Mouse (Mus musculus) urinary bladder, postnatal 4 days (tissue): Measurements from ENCODE around the gene Atxn2l.

Experiments used
- DNase-seq, 2 experiments: peaks; one replicate each; pipeline ENCODE4 v3.0.0; 2021 to 2022; ENCODE audit warnings: low spot score in 2 of 2

Gene Atxn2l

DNA sequence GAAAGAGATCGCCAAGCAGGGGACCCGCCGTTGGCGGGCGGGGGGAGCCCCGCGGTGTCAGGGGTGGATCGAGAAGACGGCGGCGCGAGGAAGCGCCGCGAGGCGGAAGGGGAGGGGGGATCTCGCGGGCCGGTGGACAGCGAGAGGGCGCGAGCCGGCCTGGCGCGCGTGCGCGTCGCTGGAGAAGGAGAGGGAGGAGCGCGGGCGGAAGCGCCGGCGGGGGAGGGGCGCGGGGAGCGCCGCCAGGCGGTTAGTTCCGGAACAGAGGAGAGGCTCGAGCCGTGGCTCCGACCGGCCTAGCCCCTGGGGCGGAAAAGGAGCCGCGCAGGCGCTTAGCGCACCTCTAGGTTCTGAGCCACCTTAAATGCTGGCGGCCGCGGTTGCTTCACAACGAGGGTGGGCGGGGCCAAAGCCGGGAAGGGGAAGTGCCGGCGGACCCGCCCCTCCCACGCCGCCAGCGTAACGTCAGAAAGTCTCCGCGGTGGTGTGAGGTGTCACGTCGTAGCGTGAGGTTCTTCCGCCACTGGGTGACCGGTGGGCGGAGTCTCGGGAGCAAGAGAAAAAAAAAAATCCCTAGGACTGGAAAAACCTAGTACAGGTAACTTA, at the start of gene Atxn2l:
TSS of gene Atxn2l (minus strand) at position 165 of the 606 bp plus-strand sequence.
- DNase-seq, result peak; percentile 99

DNA sequence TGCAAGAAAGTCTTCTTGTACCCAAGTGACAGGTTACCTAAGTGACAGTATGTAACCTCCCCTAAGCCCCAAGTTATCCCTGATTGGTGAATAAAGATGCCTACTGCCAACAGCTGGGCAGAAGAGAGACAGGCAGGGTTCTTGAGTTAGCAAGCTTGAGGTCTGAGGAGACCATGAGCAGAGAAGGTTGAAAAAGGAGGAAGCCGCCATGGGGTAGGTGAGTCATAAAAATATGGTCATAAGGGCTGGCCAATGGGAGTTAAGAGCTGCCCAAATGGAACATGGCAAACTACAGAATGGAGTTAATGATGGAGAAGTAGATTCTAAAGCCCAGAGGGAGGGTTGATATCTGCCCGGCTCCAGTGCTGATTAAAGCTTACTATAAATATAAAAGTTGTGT, 42.4 kb upstream of the Atxn2l start:
- DNase-seq, result no peak

DNA sequence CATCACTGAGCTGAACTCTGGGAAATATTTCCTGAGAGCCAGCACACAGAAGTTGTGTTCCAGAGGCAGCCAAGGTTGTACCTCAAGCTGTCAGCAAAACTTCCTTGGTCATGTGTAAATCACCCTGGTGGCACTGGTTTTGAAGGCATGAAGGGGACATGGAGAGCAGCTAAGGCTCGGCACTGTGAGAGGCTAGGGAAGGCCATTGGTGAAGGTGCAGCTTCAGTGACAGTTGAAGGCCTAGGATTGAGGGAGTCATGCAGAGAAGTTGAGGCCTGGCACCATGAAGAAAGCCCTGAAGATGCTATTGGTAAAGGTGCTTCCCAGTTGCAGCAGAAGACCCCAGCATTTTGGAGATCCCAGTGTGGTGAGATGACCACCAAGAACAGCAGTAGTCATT, 38.4 kb upstream of the Atxn2l start:
- no peak for DNase-seq

DNA sequence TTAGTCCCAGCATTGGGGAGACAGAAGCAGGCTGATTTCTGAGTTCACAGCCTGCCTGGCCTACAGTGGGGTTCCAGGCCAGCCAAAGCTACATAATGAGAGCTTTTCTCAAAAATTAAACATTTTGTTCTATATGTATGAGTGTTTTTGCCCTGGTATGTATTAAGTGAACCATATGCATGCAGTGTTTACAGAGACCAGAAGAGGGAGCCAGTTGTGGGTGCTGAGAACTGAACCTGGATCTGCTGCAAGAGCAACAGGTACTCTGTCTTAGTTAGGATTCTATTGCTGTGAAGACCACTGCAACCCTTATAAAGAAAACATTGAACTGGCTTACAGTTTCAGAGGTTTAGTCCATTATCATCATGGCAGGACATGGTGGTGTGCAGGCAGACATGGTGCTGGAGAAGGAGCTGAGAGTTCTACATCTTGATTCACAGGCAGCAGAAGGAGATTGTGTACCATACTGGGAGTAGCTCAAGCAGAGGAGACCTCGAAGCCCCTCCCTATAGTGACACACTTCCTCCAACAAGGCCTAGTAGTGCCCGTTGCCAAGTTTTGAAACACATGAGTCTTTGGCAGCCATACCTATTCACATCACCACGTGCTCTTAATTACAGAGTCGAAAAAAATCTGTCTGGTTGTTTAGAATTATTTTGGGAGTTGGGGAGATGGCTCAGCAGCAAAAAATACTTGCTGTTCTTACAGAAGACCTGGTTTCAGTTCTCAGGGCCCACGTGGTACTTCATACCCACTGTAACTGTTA, 34.8 kb upstream of the Atxn2l start:
- no peak for DNase-seq

DNA sequence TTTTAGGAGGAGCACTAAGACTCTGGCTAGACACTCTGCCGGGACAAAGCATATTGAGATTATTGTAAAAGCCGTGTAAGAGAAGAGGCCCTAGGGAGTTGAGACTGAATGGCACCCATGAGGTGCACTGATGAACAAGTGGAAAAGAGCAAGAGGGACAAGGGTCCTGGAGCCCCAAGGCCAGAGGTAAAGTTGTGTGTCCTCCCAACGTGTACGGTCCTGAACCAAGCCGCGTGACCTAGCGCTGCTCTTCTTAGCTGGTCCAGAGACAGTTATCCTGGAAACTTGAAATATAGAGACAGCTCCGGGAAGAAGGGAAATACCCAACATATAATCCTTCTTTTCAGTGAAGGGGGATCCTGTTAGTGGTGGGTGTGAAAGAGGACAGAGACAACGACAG, 33.2 kb upstream of the Atxn2l start:
- DNase-seq, result no peak

DNA sequence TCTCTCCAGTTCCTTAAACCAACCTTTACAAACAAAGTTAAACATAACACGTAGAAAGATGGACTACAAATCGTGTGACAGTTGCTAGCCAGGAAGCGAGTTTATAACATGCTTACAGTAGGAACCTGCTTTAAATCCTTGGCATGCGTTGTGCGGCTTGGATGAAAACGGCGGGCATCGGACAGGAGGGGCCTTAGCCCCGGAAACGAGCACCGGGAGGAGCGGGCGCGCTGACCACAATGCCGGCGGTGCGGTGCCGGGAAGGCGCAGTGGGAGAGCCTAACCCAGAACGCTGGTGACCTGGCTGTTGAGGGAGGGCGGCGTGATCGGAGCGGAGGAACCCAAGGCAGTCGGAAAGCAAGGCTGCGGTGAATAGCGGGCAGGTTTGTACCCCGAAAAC, 32.5 kb upstream of the Atxn2l start:
- no peak for DNase-seq

DNA sequence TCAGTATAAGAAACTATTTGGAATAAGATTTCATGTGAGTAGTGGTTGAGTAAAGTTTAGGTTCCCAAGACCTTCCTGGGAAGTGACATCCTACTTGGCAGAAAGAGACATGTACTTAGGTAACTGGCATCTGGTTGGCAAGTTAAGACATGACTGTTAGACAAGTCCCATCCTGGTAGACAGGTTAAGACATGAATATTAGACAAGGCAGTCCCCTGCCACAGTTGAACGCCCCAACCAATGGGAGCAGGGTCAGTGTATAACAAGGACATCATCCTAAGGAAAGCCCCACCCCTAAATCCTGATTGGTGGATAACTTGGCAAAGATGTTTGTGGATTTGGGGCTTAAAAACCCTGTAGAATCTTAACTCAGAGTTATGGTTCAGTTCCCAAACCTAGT, 30.2 kb upstream of the Atxn2l start:
- no peak for DNase-seq

DNA sequence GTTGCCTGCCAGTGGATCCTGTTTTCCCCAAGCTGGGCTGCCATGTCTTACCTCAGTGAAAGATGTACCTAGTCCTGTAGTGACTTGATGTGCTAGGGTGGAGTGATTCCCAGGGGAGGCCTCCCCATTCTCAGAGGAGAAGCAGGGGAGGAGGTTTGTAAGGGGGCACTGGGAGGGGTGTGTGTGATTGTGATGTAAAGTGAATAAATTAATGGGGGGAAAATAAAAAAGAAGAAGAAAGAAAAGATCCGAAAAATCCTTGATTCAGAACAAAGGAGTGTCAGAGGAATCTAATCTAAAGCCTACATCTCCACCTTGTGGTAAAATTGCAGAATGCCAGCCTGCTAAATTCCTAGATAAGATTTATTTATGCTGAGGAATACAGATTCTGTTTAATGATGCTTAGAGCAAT, 24.9 kb upstream of the Atxn2l start:
- no peak for DNase-seq

DNA sequence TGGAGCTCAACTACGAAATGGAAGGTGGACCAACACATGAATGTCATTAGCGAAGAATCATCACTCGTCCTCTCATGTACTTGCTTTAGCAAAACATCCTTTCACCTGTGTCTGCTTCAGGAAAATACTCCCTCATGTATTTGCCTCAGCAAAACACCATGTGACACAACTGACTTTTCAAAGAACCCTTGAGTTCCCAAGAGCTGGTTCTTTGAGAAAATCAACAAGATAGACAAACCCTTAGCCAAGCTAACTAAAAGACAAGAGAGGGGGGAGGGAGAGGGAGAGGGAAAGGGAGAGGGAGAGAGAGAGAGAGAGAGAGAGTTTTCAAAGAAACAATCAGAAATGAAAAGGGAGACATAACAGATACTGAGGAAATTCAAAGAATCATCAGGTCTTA, 20.1 kb upstream of the Atxn2l start:
- no peak for DNase-seq

DNA sequence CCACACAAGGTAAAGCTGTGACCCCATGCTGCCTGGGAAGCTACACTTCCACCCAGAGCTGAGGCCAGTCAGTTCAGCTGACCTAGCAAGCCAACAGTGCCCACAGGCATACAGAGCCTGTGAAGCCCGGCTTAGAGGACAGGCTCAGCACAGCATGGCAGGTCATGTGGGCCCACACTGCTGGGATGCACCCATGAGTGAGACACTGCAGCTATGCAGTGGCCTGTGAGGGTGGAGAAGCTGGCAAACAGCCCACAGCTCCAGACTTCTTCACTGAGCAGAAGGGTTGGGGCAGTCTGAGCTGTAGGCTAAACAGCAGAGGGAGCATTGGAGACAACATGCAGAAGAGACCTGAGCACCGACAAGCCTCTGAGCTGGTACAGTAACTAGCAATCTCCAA, 16.3 kb upstream of the Atxn2l start:
- peak; percentile 36 to 62 for DNase-seq

DNA sequence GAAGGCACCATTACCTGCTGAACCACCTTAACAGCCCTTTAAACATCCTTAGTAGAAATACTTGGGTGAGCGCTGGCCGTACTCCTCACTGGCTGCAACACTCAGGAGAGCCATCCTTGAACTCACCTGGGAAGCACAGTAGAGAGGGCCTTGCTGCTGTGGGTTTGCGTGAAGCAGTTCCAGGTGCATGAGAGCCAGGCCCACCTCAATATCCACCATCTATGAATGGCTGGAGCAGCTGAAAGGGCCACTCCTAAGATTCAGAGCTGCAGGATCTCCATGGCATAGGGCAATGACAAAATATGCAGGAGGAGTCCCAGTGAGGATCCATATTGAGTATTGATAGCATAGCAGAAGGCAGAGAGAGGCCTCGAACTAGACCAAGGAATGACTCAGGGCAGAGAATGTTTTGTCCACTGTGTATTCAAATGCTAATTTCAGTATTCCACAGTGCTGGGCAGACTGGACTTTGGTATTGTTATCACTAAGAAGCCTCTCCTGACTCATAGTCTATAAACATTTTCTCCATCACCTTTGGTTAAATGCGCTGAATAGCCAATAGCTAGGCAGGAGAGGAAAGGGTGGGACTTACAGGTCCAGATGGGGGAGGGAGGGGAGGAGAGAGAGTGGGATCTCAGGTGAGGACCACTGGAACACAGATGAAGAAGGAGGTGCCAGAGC, 15.2 kb upstream of the Atxn2l start:
- peak in 1 of 2 experiments; percentile 42 for DNase-seq

DNA sequence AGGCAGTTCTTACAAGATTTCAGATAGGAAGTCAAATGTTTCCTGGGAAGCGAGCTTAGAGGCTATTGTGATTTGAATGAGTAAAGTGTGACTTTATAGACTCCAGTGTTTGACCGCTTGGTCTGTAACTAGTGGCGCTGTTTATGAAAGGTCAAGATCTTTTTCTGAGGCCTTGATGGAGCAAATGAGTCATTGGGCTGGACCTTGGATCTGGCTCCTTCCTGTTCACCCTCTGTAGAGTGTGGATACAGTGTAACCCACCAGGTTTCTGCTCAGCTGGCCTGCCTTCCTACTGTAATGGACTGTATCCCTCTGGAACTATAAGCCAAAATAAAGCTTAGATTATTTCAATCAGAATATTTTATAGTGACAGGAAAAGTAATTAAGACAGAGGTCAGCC, 8.1 kb upstream of the Atxn2l start:
- DNase-seq, result peak in 1 of 2 experiments; percentile 40

DNA sequence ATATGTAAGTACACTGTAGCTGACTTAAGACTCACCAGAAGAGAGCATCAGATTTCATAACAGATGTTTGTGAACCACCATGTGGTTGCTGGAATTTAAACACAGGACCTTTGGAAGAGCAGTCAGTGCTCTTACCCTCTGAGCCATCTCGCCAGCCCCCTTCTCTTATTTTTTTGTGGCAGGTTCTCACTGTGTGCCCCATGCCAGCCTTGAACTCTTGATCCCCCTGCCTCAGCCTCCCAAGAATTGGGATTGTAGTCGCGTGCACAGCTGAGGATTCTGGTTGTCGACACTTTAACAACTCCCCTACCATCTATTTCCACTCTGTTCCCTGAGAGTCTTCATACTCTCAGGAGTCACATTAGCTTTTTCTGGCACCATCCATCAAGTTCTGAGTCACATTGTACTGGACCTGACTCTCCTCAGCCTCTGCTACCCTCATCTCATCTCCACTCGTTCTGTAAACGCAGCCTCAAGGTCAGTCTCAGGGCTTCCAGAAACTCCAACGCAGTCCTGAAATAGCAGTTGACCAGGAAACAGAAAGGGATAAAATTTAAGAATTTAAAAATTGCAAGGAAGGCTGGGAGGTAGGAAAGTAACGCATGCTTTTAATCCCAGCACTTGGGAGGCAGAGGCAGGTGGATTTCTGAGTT, 4.0 kb upstream of the Atxn2l start:
- DNase-seq, result peak in 1 of 2 experiments; percentile 54

DNA sequence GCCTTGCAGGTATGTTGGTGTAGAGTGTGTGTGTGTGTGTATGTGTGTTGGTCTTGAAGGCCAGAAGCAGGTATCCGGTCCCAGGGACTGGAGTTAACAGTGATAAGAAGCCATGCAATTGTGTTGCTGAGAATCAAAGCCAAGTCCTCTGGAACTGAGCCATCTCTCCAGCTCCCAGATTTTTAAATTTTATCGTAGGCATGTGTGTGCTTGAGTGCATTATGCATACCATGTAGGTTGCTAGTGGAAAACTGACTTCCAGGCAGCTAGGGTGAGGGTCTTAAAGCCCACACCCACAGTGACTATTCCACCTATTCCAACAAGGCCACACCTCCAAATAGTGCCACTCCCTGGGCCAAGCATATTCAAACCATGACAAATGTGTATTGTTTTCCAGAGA, 1.7 kb upstream of the Atxn2l start:
- peak in 1 of 2 experiments; percentile 28 for DNase-seq

DNA sequence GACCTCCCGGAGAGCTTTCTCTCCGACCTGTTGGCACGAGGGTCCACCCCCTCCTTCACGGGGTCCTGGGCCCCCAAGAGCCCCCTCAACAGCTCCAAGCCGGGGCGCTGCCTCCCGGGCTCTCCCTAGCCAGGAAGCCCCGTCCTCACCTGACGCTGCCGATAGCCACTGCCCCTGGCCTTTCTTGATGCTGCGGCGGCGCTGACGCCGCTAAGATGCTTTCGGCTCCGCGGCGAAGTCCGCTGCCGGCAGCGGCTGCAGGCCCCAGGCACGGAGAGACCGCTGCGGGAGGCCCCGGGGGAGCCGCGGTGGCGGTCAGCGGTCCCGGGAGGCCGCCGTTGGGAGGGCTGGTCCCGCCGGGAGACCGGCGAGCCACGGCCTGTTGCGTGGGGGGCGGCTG, 486 bp downstream of the Atxn2l start:
- DNase-seq, result no peak

DNA sequence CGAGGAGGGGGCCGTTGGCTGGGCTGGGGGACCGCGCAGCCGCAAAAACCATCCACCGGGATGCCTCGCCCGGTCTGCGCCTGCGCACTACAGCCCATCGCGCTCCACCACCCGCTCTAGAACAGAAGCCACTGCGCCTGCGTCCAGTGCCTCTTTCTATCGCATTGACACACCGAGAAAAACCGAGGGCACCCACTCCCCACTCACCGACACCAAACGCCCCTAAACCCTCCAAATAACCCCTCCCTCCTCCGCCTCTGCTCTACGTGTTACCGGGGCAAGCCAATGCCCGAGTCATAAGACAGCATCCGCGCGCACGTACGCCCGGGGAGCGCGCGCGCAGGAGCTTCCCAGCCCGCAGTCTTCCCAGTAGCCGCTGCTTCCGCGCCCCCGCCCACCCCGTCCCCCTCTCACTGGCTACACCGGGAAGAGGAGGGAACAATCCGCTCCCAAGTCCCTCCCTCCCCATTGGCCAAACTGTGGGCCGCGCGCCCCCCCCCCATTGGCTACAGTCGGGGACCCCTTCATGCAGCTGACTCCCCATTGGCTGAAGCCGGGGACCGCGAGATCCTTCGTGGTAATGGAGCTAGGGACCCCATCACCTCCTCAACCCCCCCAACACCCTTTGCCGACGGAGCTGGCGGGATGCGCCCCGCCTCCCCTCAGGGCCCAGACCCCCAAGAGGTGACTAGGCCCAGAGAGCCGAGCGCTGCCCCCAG, 1.1 kb downstream of the Atxn2l start:
- peak; percentile 89 to 92 for DNase-seq

DNA sequence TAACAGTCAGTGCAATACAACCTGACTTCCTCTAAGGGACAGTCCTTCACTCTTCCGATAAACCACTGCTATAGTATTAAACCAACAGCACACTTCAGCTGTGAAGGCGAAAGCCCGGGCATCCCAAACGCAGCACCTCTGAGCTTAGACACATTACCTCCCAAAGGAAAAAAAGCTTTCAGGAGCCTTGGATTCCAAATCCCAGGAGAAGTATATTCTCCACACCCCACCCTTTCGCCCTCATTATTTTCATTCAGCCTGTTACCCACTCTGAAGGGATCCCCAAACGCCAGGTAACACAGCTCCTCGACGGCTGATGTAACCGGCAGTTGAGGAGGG, 1.6 kb downstream of the Atxn2l start:
- no peak for DNase-seq

DNA sequence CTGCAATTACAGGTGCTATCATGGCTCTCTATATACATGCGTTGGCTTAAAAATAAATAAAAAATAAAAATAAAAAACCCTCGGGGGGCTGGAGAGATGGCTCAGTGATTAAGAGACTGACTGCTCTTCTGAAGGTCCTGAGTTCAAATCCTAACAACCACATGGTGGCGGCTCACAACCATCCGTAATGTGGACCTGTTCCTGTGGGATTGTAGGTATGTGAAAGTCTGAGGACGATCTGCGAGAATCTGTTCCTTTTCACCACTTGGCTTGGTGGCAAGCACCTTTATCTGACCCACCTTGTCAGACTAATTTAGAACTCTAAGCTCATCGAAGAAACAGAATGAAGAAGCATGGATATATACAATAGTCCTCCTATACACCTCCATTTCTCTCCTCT, 3.8 kb downstream of the Atxn2l start:
- DNase-seq, result no peak

DNA sequence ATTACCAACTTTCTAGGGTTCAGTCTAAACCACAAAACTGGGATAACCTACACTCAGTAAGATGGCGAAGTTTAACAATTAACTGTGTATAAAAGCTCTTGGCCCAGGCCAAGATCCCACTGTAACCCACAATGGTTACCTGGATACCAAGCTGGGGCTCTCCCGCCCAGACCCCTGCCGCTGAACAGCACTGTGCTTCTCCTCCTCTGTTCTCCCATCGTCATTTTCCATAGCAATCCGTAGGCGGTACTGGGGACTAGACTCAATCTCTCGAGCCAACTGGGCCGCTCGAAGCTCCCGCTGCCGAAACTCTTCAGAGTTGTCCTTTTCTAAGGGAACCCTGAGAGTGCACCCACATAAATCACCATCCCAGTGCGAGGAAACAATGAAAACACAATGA, 5.3 kb downstream of the Atxn2l start:
- no peak for DNase-seq

DNA sequence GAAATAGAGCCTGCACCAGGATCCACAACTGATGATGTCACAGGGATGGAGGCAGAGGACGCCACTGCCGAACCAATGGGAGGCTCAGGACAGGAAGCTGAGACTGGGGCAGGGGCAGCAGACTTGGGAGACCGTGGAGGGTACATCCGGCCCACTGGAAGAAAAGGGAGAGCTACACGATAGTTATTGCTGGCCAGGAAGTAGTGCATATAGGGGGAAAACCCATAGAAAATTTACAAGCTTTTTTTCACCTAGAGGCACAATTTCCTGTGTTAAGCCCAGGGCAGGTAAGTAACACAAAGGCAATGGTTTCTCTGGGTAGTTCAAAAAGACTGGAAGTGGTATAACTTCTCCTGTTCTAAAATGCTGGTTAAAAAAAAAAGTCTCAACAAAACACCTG, 6.8 kb downstream of the Atxn2l start:
- no peak for DNase-seq

DNA sequence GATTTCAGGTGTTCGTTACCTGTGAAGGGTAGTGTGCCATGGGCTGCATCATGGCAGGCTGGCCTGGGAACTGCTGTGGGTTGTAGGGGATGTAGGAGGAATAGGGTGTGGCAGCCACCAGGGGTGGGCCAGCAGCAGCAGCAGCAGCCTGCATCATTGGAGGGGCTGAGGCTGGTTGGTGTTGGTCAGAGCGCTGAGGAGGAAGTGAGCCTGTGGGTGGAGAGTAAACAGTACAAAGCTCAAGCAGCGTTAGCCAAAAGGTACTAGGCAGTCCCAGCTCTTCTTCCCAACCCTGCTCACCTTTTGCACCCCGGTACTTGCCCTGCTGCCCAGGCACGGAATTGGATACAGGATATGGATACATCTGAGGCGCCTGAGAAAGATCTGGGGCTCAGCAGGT, 9.1 kb downstream of the Atxn2l start:
- DNase-seq, result no peak

DNA sequence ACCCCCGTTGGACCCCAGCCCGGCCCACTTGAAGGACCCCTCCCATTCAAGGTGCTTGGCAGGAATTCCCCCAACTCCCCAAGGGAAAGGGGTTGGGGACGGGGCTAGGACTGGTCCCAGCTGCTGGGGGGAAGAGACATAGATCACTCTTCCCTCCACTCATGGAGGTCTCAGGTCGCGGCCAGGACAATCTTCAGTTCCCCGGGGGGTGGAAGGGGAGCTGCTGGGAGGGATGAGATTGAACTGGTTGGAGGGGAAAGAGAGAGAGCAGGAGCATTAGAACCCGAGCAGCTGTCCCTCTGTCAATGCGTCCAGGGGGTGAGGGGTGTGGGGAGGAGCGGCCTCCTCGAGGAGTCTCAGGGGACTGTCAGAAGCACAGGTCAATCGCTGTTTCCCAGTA, 11.3 kb downstream of the Atxn2l start:
- no peak for DNase-seq
